Mouse (Mus musculus) limb, embryonic 15.5 days (tissue): Measurements from ENCODE around the gene Fam89a. TPM values are rescaled to one million over a fixed set of nuclear protein-coding genes. Genes with fewer than 3 reads are reported as not detected.

ENCODE experiments used
- ATAC-seq: fragments of 200-750 bp; cut with Nextera tagmentation; 2 replicates; pipeline ENCODE4 v1.8.0; 2017; ENCODE audit warnings: low read depth, moderate TSS enrichment; ENCODE audit not compliant: insufficient number of reproducible peaks, low FRiP score, low TSS enrichment
- H3K27ac ChIP-seq: fragments of 300-500 bp; sonication (generic); 2 replicates; pipeline ENCODE4 v1.5.1; 2015; ENCODE audit warnings: moderate library complexity, mild to moderate bottlenecking, inconsistent platforms
- H3K27me3 ChIP-seq: fragments of 300-500 bp; sonication (generic); 2 replicates; pipeline ENCODE4 v1.6.1; 2015; ENCODE audit warnings: inconsistent platforms
- H3K36me3 ChIP-seq: fragments of 300-500 bp; sonication (generic); 2 replicates; pipeline ENCODE4 v1.6.1; 2015; ENCODE audit warnings: inconsistent platforms
- H3K4me1 ChIP-seq: fragments of 300-500 bp; sonication (generic); 2 replicates; pipeline ENCODE4 v1.6.1; 2015; ENCODE audit warnings: inconsistent platforms
- H3K4me2 ChIP-seq: fragments of 300-500 bp; sonication (generic); 2 replicates; pipeline ENCODE4 v1.6.1; 2015; ENCODE audit warnings: mild to moderate bottlenecking, inconsistent platforms
- H3K4me3 ChIP-seq: fragments of 300-500 bp; sonication (generic); 2 replicates; pipeline ENCODE4 v1.5.1; 2015; ENCODE audit warnings: mild to moderate bottlenecking, inconsistent platforms
- H3K9ac ChIP-seq: fragments of 300-500 bp; sonication (generic); 2 replicates; pipeline ENCODE4 v1.6.1; 2015; ENCODE audit warnings: inconsistent platforms
- H3K9me3 ChIP-seq: fragments of 300-500 bp; sonication (generic); 2 replicates; pipeline ENCODE4 v1.6.1; 2016; ENCODE audit warnings: inconsistent platforms
- WGBS: fragments of 180-500 bp; shearing (Covaris S2); methylation state at CpG from one replicate; pipeline ENCODE4 v1.1.7; 2015; 5-methylcytosine and 5-hydroxymethylcytosine counted together
- polyA plus RNA-seq: library from polyadenylated mRNA; unstranded; fragments of >200 nt; fragmentation: Nextera tagmentation; extraction: Ambion mirVana; gene quantifications from 2 replicates; pipeline ENCODE4 v1.2.1, GENCODE M21; 2015

Fam89a gene
- polyA plus RNA-seq, 1 experiment from 2014 or later = 7.4 TPM

- H3K27me3 ChIP-seq = peaks cover 17% of the 10 kb centered on the region
- no peak overlapping the region for H3K27ac ChIP-seq
- no peak overlapping the region for H3K9ac ChIP-seq
- H3K9me3 ChIP-seq = no peaks in the 10 kb centered on the region
- H3K4me1 ChIP-seq = no peaks in the 10 kb centered on the region
- WGBS = 75% methylated on average over 3 of the region's 3 CpGs
- no peak overlapping the region for H3K4me2 ChIP-seq
- no peak overlapping the region for H3K4me3 ChIP-seq
- no peak for ATAC-seq
- no peaks in the 10 kb centered on the region for H3K36me3 ChIP-seq
Observed at GRCm38 (mm10) chr8:124782431-124782830, 30.8 kb upstream of the Fam89a start.

GRCm38 (mm10) chr8:124780236-124780635 lies 28.6 kb upstream of the Fam89a start:
- Histone ChIP-seq H3K4me3 (no peak overlapping the region), H3K27me3 (peaks cover 13% of the 10 kb centered on the region), H3K4me2 (no peak overlapping the region), H3K27ac (no peak overlapping the region), H3K9me3 (no peaks in the 10 kb centered on the region), H3K4me1 (peaks cover 2% of the 10 kb centered on the region; the same call in 1 of the 2 replicates), H3K36me3 (no peaks in the 10 kb centered on the region), H3K9ac (no peak overlapping the region)
- WGBS = 18% methylated on average over 7 of the region's 7 CpGs
- ATAC-seq = no peak

- 14% methylated on average over 16 of the region's 16 CpGs for WGBS
- Histone ChIP-seq H3K27ac (no peak overlapping the region), H3K9ac (no peak overlapping the region), H3K9me3 (no peaks in the 10 kb centered on the region), H3K4me3 (no peak overlapping the region), H3K4me2 (no peak overlapping the region), H3K4me1 (peaks cover 4% of the 10 kb centered on the region; the same call in 1 of the 2 replicates), H3K27me3 (peaks cover 8% of the 10 kb centered on the region), H3K36me3 (no peaks in the 10 kb centered on the region)
- no peak for ATAC-seq
Observed at GRCm38 (mm10) chr8:124775695-124776094, 24.1 kb upstream of the Fam89a start.

- Histone ChIP-seq H3K9me3 (no peaks in the 10 kb centered on the region), H3K4me3 (no peak overlapping the region), H3K36me3 (no peaks in the 10 kb centered on the region), H3K4me2 (no peak overlapping the region), H3K27ac (no peak overlapping the region), H3K27me3 (peaks cover 6% of the 10 kb centered on the region), H3K9ac (no peak overlapping the region), H3K4me1 (peaks cover 4% of the 10 kb centered on the region; the same call in 1 of the 2 replicates)
- 46% methylated on average over 2 of the region's 2 CpGs for WGBS
- ATAC-seq = no peak
Observed at GRCm38 (mm10) chr8:124772389-124772788, 20.8 kb upstream of the Fam89a start.

DNA sequence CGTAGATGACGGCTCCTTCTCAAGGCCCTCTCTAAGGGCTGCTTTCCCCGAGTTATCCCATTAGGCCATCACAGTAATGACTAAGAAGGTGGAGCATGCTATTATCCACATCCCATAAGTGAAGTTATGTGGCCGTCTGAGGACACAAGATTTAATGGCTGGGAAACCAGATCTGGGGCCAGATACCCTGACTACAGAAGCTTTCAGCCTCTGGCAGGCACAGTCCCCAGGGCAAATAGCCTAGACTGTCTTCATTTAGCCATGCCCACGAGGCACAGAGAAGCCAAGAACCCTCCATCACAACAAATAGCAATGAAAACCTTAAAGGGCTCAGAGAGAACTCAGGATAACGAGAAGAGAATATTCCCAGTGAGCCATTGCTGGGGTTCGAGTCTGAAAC lies 11.4 kb upstream of the Fam89a start:
- Histone ChIP-seq H3K27me3 (no peaks in the 10 kb centered on the region), H3K9me3 (no peaks in the 10 kb centered on the region), H3K9ac (no peak overlapping the region), H3K4me1 (no peaks in the 10 kb centered on the region), H3K4me3 (no peak overlapping the region), H3K4me2 (no peak overlapping the region), H3K27ac (no peak overlapping the region), H3K36me3 (no peaks in the 10 kb centered on the region)
- 49% methylated on average over 7 of the region's 7 CpGs for WGBS
- ATAC-seq = no peak

GRCm38 (mm10) chr8:124758544-124758943 lies 6.9 kb upstream of the Fam89a start:
- Histone ChIP-seq H3K4me3 (no peak overlapping the region), H3K9me3 (no peaks in the 10 kb centered on the region), H3K9ac (no peak overlapping the region), H3K27me3 (peaks cover 9% of the 10 kb centered on the region; the same call in 1 of the 2 replicates), H3K27ac (no peak overlapping the region), H3K4me1 (no peaks in the 10 kb centered on the region), H3K36me3 (no peaks in the 10 kb centered on the region), H3K4me2 (no peak overlapping the region)
- WGBS = 32% methylated on average over 3 of the region's 3 CpGs
- ATAC-seq = no peak

DNA sequence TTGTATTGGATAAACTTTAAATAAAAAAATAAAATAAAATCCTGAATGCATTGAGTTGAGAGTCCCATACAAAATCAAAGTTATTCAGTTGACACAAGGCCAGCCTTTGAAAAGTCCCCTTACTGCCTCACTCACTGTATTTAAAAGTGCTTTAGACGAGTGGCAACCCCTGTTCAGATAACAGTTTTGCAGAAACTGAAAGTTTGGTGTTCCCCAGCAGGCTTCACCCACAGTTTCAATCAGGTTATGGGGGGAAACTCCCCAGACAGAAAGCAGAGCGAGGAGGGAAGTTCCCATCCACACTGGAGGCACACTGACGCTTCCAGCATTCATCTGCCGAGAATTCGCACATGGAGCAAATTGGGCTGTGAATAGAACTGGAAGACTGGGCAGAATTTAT lies 5.0 kb upstream of the Fam89a start:
- H3K27ac ChIP-seq = no peak overlapping the region
- ATAC-seq = no peak
- no peak overlapping the region for H3K4me3 ChIP-seq
- no peaks in the 10 kb centered on the region for H3K36me3 ChIP-seq
- H3K4me2 ChIP-seq = no peak overlapping the region
- H3K27me3 ChIP-seq = peaks cover 26% of the 10 kb centered on the region
- no peaks in the 10 kb centered on the region for H3K9me3 ChIP-seq
- H3K4me1 ChIP-seq = peaks cover 9% of the 10 kb centered on the region
- WGBS = 56% methylated on average over 5 of the region's 5 CpGs
- H3K9ac ChIP-seq = no peak overlapping the region

GRCm38 (mm10) chr8:124756153-124756552 lies 4.5 kb upstream of the Fam89a start:
- no peaks in the 10 kb centered on the region for H3K9me3 ChIP-seq
- no peaks in the 10 kb centered on the region for H3K36me3 ChIP-seq
- H3K27me3 ChIP-seq = peaks cover 31% of the 10 kb centered on the region
- WGBS = 66% methylated on average over 2 of the region's 2 CpGs
- ATAC-seq = no peak
- H3K27ac ChIP-seq = no peak overlapping the region
- no peak overlapping the region for H3K4me2 ChIP-seq
- no peak overlapping the region for H3K9ac ChIP-seq
- peaks cover 14% of the 10 kb centered on the region for H3K4me1 ChIP-seq
- H3K4me3 ChIP-seq = no peak overlapping the region

DNA sequence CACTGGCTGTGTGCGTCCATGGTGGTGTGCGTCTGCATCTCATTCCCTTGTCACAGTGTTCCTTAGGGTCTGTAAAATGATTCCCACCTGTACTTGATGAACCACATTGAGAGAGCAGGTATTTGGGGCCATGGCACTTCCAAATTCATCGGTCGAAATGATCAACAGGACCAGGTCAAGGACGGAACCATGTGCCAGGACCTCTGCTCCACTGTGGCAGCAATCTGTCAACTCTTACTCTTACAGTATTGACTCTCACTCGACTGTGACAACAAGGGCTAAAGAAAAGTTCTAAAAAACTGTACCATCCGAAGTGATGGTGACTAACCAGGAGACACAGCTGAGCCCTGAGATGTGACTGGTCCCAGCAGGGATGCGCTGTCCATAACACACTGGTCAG lies 3.8 kb upstream of the Fam89a start:
- peaks cover 38% of the 10 kb centered on the region for H3K27me3 ChIP-seq
- WGBS = 74% methylated on average over 8 of the region's 8 CpGs
- no peaks in the 10 kb centered on the region for H3K36me3 ChIP-seq
- no peak overlapping the region for H3K27ac ChIP-seq
- no peaks in the 10 kb centered on the region for H3K9me3 ChIP-seq
- H3K4me3 ChIP-seq = no peak overlapping the region
- H3K4me2 ChIP-seq = no peak overlapping the region
- no peak overlapping the region for H3K9ac ChIP-seq
- ATAC-seq = no peak
- H3K4me1 ChIP-seq = peaks cover 19% of the 10 kb centered on the region

- Histone ChIP-seq H3K27me3 (peaks cover 45% of the 10 kb centered on the region), H3K9me3 (no peaks in the 10 kb centered on the region), H3K9ac (no peak overlapping the region), H3K4me3 (no peak overlapping the region), H3K4me2 (no peak overlapping the region), H3K36me3 (no peaks in the 10 kb centered on the region), H3K27ac (no peak overlapping the region), H3K4me1 (peaks cover 22% of the 10 kb centered on the region)
- 55% methylated on average over 4 of the region's 4 CpGs for WGBS
- ATAC-seq = no peak
Observed at GRCm38 (mm10) chr8:124754792-124755190, 3.2 kb upstream of the Fam89a start.

DNA sequence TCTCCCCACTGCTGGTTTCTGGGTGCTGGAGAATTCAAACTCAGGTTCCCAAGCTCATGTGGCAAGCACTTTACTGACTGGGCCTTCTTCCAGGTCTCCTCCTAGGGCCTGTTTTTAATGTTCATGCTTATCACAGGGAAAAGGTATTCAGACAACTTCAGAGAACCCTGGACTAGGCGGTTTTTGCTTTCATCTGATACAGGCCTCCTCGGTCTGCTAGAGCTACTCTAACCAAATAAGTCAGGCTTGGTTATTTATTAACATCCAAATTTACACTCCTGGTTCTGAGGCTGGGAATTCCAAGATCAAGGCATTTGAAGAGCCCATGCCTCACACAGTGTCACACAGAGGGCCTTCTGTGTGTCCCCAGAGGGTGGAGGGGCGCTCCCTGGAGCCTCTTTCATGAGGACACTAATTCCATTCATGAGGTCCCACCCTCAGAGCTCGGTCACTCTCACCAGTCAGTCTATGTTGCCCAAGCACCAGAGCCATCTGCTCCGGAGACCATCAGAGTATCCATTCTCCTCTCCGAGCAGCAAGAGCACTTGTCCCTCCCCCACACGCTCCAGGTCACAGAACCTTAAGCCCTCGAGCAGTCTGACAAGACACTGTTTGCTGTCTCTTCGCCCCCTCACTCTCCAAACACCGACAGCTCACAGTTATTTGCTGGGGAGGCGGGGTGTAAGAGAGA lies 2.6 kb upstream of the Fam89a start:
- ATAC-seq = 0 out of 2 replicates have a peak, but pooled peaks have one; percentile 56
- H3K9me3 ChIP-seq = no peaks in the 10 kb centered on the region
- 19% methylated on average over 11 of the region's 11 CpGs for WGBS
- peaks cover 22% of the 10 kb centered on the region for H3K4me1 ChIP-seq
- no peak overlapping the region for H3K4me3 ChIP-seq
- no peak overlapping the region for H3K9ac ChIP-seq
- no peak overlapping the region for H3K4me2 ChIP-seq
- H3K36me3 ChIP-seq = no peaks in the 10 kb centered on the region
- H3K27ac ChIP-seq = no peak overlapping the region
- peaks cover 49% of the 10 kb centered on the region for H3K27me3 ChIP-seq

DNA sequence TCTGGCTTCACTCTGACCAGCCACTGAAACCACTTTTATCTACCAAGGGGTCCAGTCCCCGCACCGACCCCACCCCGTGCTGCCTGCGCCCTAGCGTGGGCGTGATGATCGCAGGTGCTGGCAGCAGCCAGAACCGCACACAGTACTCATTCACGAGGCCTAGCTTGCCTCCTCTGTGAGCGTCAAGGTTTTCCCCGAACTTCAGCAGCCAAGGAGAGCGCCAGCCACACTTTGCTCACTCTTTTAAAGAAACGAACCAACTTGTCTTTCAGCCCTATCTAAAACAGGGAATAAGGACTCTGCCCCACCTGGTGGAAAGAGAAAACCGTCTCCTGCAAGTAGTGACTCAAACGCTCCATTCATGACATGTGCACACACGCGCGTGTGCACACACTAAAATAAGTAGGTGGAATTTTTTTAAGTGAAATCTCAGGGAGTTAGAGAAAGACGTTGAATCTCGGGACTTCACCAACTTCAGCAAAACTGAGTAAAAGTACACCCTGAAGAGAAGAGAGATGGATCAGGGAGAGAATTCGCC lies 762 bp upstream of the Fam89a start:
- H3K27me3 ChIP-seq = peaks cover 49% of the 10 kb centered on the region
- no peak for ATAC-seq
- 27% methylated on average over 21 of the region's 21 CpGs for WGBS
- H3K9me3 ChIP-seq = no peaks in the 10 kb centered on the region
- H3K4me1 ChIP-seq = peaks cover 22% of the 10 kb centered on the region
- no peak overlapping the region for H3K27ac ChIP-seq
- no peaks in the 10 kb centered on the region for H3K36me3 ChIP-seq
- H3K4me2 ChIP-seq = peak overlapping the region; percentile 83
- no peak overlapping the region for H3K9ac ChIP-seq
- H3K4me3 ChIP-seq = peak overlapping the region; percentile 54
